Mouse (Mus musculus) heart, adult 2 months (tissue): ENCODE measurements around the gene Frmd8. TPM values are rescaled to one million over a fixed set of nuclear protein-coding genes. Genes with fewer than 3 reads are reported as not detected.
A peak's percentile ranks its signal among the peaks of the same experiment; 100 is the strongest.

Experiments used
- DNase-seq, 2 experiments: peaks; one replicate each; pipeline ENCODE4 v3.0.0; 2021
- H3K27ac ChIP-seq: fragments of 200-600 bp; 2 replicates; pipeline ENCODE4 v1.8.1; 2022
- H3K27me3 ChIP-seq: fragments of 200-500 bp; 2 replicates; pipeline ENCODE4 v1.6.1; 2012; ENCODE audit warnings: mild to moderate bottlenecking, low read length, inconsistent platforms, mixed read lengths; ENCODE audit not compliant: control insufficient read depth, insufficient read depth
- H3K36me3 ChIP-seq: fragments of 200-500 bp; 2 replicates; pipeline ENCODE4 v1.6.1; 2012; ENCODE audit warnings: low read length, inconsistent platforms; ENCODE audit not compliant: control insufficient read depth, insufficient read depth
- H3K4me1 ChIP-seq: fragments of 200-500 bp; 2 replicates; pipeline ENCODE4 v1.6.1; 2011; ENCODE audit warnings: low read length; ENCODE audit not compliant: control insufficient read depth, insufficient read depth
- H3K4me3 ChIP-seq: fragments of 200-600 bp; 2 replicates; pipeline ENCODE4 v1.8.1; 2022
- H3K79me2 ChIP-seq: fragments of 200-500 bp; replicated peaks from 2 replicates; pipeline ENCODE4 v1.6.1; 2012; ENCODE audit warnings: mild to moderate bottlenecking, inconsistent platforms, low read length, moderate library complexity, mixed read lengths; ENCODE audit not compliant: control insufficient read depth, insufficient read depth
- H3K9ac ChIP-seq: fragments of 200-500 bp; 2 replicates; pipeline ENCODE4 v1.6.1; 2012; ENCODE audit warnings: low read depth, mild to moderate bottlenecking, control low read depth, inconsistent platforms, low read length, mixed read lengths
- CTCF ChIP-seq: fragments of 200-600 bp; IDR thresholded peaks from 2 replicates; pipeline ENCODE4 v1.8.1; 2022; ENCODE audit warnings: antibody characterized with exemption, mild to moderate bottlenecking, moderate library complexity
- EP300 ChIP-seq: fragments of 200-500 bp; IDR thresholded peaks from 2 replicates; pipeline ENCODE4 v1.6.1; 2011; ENCODE audit warnings: low read depth, low read length, control low read depth; ENCODE audit not compliant: insufficient read depth
- POLR2A ChIP-seq: fragments of 200-500 bp; IDR thresholded peaks from 2 replicates; pipeline ENCODE4 v1.6.1; 2011; ENCODE audit warnings: mild to moderate bottlenecking, low read depth, low read length, control low read depth; ENCODE audit not compliant: insufficient read depth
- WGBS: fragments of 180-500 bp; shearing (Covaris S2); methylation state at CpG from one replicate; pipeline ENCODE4 v1.1.7; 2018; 5-methylcytosine and 5-hydroxymethylcytosine counted together
- intact Hi-C: fragments of 180-260 bp; cut with DNase I; formaldehyde crosslinking; loops from one replicate; pipeline ENCODE4 v1.15.1; 2025
- polyA plus RNA-seq: library from polyadenylated mRNA; depleted of rRNA; stranded (reverse); fragments of >200 nt; gene quantifications from 2 replicates; pipeline ENCODE4 v1.2.3, GENCODE M21; 2012; rRNA removed
- total RNA-seq, 2 experiments: library from RNA; stranded (reverse); gene quantifications; 2 replicates each; pipeline ENCODE4 v1.2.3; 2021

Gene Frmd8
- total and polyA plus RNA-seq, 3 experiments = 7.0 to 8.4 (median 7.7) TPM

DNA sequence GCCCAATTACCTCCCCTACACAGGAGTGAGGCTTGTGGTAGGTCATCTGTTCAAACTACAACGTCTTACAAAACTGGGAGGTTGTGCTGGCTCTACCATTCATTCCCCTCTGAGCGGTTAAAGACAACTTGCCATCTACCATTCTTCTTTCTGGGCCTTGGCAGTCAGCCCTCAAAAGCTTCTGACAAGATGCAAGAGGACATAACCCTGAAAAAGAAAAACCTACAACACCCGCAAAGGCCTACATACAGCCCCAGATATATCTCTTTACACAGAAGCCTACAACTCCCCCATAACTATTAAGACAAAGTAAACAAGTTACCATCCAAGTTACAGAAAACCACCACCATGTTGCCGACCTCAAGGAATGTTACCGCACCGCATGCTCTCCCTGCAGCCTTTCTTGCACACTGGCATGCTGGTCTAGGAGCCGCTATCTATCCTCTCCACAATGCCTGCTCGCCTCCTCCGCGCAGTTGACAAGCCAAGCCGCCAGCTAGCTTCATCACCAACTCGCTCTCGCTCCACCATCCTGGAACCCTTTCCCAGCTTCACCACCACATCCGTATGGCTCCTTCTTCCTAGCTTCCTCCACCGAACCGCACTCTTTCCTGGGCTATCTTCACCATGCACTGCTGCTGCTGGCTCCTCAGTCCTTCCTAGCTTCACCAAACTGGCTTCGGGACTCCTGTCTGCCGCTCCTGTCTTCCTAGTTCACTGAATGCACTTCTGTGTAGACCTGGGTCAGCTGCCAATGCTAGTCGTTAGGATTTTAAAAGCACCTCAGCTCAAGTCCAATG, 74.2 kb downstream of the Frmd8 start:
- TF ChIP-seq CTCF = no peak
- TF ChIP-seq EP300 = peak; percentile 65; the same call in 1 of the 2 replicates
- peak; percentile 86 for TF ChIP-seq POLR2A
- H3K4me3 ChIP-seq = peak overlapping the region; percentile 89
- H3K27ac ChIP-seq = peak overlapping the region; percentile 100
- H3K9ac ChIP-seq = peak overlapping the region; percentile 96
- peaks cover 34% of the 10 kb centered on the region for H3K36me3 ChIP-seq
- no peaks in the 10 kb centered on the region for H3K27me3 ChIP-seq
- intact Hi-C loops = no loop called here
- DNase-seq = peak; percentile 50 to 61
- H3K79me2 ChIP-seq = peaks cover 7% of the 10 kb centered on the region
- peaks cover 9% of the 10 kb centered on the region for H3K4me1 ChIP-seq
- WGBS = under 1% methylated on average over 19 of the region's 19 CpGs

DNA sequence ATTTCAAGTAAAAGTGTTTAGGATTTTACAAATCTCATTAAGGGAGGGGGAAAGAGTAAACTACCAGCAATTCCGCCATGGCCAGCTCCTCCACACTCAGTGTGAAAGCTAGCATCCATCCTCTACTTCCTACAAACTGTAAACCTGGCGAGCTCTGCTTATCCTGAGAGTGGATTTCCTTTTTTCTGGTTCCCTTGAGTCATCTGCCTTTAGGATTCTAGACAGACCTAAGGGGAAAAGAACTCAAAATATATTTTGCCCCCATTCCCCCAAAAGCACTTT, 74.8 kb downstream of the Frmd8 start:
- no peak for TF ChIP-seq CTCF
- TF ChIP-seq EP300 = no peak
- DNase-seq = no peak
- H3K4me1 ChIP-seq = peaks cover 8% of the 10 kb centered on the region
- H3K27ac ChIP-seq = peak overlapping the region; percentile 100
- intact Hi-C loops = no loop called here
- H3K79me2 ChIP-seq = peaks cover 7% of the 10 kb centered on the region
- H3K4me3 ChIP-seq = peak overlapping the region; percentile 89
- H3K36me3 ChIP-seq = peaks cover 39% of the 10 kb centered on the region
- H3K27me3 ChIP-seq = no peaks in the 10 kb centered on the region
- peak overlapping the region; percentile 96 for H3K9ac ChIP-seq
- WGBS = 0% methylated on average over 2 of the region's 2 CpGs

Other genes starting within 250 kb of the Frmd8 start
- gene Rela, start 237.8 kb downstream of the Frmd8 start, total RNA-seq = 10 to 100 TPM; 26.8 to 32.5 TPM
- gene Rela, start 237.8 kb downstream of the Frmd8 start, polyA plus RNA-seq = 39.8 and 57.2 TPM in 2 replicates
- gene Sipa1, start 211.6 kb downstream of the Frmd8 start, total RNA-seq = 10 to 100 TPM; 19.9 to 23.5 TPM
- gene Sipa1, start 211.6 kb downstream of the Frmd8 start, polyA plus RNA-seq = 37.7 and 39.9 TPM in 2 replicates
- gene Map3k11, start 186.5 kb downstream of the Frmd8 start, total RNA-seq = 10 to 100 TPM; 20.8 to 23.2 TPM
- 31.5 and 31.9 TPM in 2 replicates for gene Map3k11, start 186.5 kb downstream of the Frmd8 start, polyA plus RNA-seq
- 10 to 100 TPM; 17.5 to 18.6 TPM for gene Pcnx3, start 186.4 kb downstream of the Frmd8 start, total RNA-seq
- 33.6 and 40.1 TPM in 2 replicates for gene Pcnx3, start 186.4 kb downstream of the Frmd8 start, polyA plus RNA-seq
- gene Kcnk7, start 170.9 kb downstream of the Frmd8 start, total RNA-seq = not detected
- not detected in 2 replicates for gene Kcnk7, start 170.9 kb downstream of the Frmd8 start, polyA plus RNA-seq
- 100 to 1,000 TPM; 128 to 137 TPM for gene Ehbp1l1, start 149.0 kb downstream of the Frmd8 start, total RNA-seq
- 100 and 121 TPM in 2 replicates for gene Ehbp1l1, start 149.0 kb downstream of the Frmd8 start, polyA plus RNA-seq
- gene Fam89b, start 145.6 kb downstream of the Frmd8 start, total RNA-seq = 10 to 100 TPM; 24.2 to 26.3 TPM
- gene Fam89b, start 145.6 kb downstream of the Frmd8 start, polyA plus RNA-seq = 75.7 and 80.7 TPM in 2 replicates
- 10 to 100 TPM; 30.7 to 34.2 TPM for gene Ltbp3, start 134.4 kb downstream of the Frmd8 start, total RNA-seq
- 61.3 and 61.5 TPM in 2 replicates for gene Ltbp3, start 134.4 kb downstream of the Frmd8 start, polyA plus RNA-seq
- 10 to 100 TPM; 57.2 to 70.0 TPM for gene Scyl1, start 103.9 kb downstream of the Frmd8 start, total RNA-seq
- gene Scyl1, start 103.9 kb downstream of the Frmd8 start, polyA plus RNA-seq = 95.6 and 113 TPM in 2 replicates
- 1 to 10 TPM; 2.8 TPM for gene Slc25a45, start 2.5 kb upstream of the Frmd8 start, total RNA-seq
- gene Slc25a45, start 2.5 kb upstream of the Frmd8 start, polyA plus RNA-seq = 7.9 and 8.2 TPM in 2 replicates
- gene Tigd3, start 18.9 kb upstream of the Frmd8 start, total RNA-seq = under 1 TPM; 0.14 to 0.47 TPM
- 0.25 and 0.67 TPM in 2 replicates for gene Tigd3, start 18.9 kb upstream of the Frmd8 start, polyA plus RNA-seq
- gene Dpf2, start 37.7 kb upstream of the Frmd8 start, total RNA-seq = 10 to 100 TPM; 82.3 to 83.5 TPM
- gene Dpf2, start 37.7 kb upstream of the Frmd8 start, polyA plus RNA-seq = 71.8 and 104 TPM in 2 replicates
- 1 to 10 TPM; 8.0 to 8.4 TPM for gene Cdc42ep2, start 49.5 kb upstream of the Frmd8 start, total RNA-seq
- 11.7 and 19.0 TPM in 2 replicates for gene Cdc42ep2, start 49.5 kb upstream of the Frmd8 start, polyA plus RNA-seq
- 10 to 100 TPM in 1 of 2 experiments, 1 to 10 TPM in 1; 8.6 to 10.9 TPM for gene Pola2, start 88.9 kb upstream of the Frmd8 start, total RNA-seq
- gene Pola2, start 88.9 kb upstream of the Frmd8 start, polyA plus RNA-seq = 27.9 and 38.7 TPM in 2 replicates
- gene Slc22a20, start 110.9 kb upstream of the Frmd8 start, total RNA-seq = not detected
- gene Slc22a20, start 110.9 kb upstream of the Frmd8 start, polyA plus RNA-seq = not detected in 2 replicates
- 10 to 100 TPM; 26.4 to 26.8 TPM for gene Capn1, start 140.6 kb upstream of the Frmd8 start, total RNA-seq
- gene Capn1, start 140.6 kb upstream of the Frmd8 start, polyA plus RNA-seq = 21.5 and 26.2 TPM in 2 replicates
- 10 to 100 TPM; 21.3 to 24.2 TPM for gene Syvn1, start 171.3 kb upstream of the Frmd8 start, total RNA-seq
- gene Syvn1, start 171.3 kb upstream of the Frmd8 start, polyA plus RNA-seq = 17.1 and 23.1 TPM in 2 replicates
- 10 to 100 TPM; 37.1 to 39.0 TPM for gene Mrpl49, start 182.5 kb upstream of the Frmd8 start, total RNA-seq
- gene Mrpl49, start 182.5 kb upstream of the Frmd8 start, polyA plus RNA-seq = 23.5 and 33.0 TPM in 2 replicates
- gene Fau, start 182.6 kb upstream of the Frmd8 start, total RNA-seq = 100 to 1,000 TPM; 550 to 636 TPM
- gene Fau, start 182.6 kb upstream of the Frmd8 start, polyA plus RNA-seq = 265 and 386 TPM in 2 replicates
- gene Znhit2, start 185.9 kb upstream of the Frmd8 start, total RNA-seq = 10 to 100 TPM in 1 of 2 experiments, 1 to 10 TPM in 1; 9.9 to 13.4 TPM
- 12.3 and 14.4 TPM in 2 replicates for gene Znhit2, start 185.9 kb upstream of the Frmd8 start, polyA plus RNA-seq
- 1 to 10 TPM; 2.7 to 3.7 TPM for gene Tm7sf2, start 193.1 kb upstream of the Frmd8 start, total RNA-seq
- gene Tm7sf2, start 193.1 kb upstream of the Frmd8 start, polyA plus RNA-seq = 9.3 and 11.9 TPM in 2 replicates
- 10 to 100 TPM; 19.1 to 22.0 TPM for gene Vps51, start 202.0 kb upstream of the Frmd8 start, total RNA-seq
- 35.1 and 39.0 TPM in 2 replicates for gene Vps51, start 202.0 kb upstream of the Frmd8 start, polyA plus RNA-seq
- not detected for gene Tmem262, start 204.8 kb upstream of the Frmd8 start, total RNA-seq
- gene Tmem262, start 204.8 kb upstream of the Frmd8 start, polyA plus RNA-seq = not detected in 2 replicates
- gene Gm28374, start 207.0 kb upstream of the Frmd8 start, total RNA-seq = not detected
- not detected in 2 replicates for gene Gm28374, start 207.0 kb upstream of the Frmd8 start, polyA plus RNA-seq
- gene Zfpl1, start 209.7 kb upstream of the Frmd8 start, total RNA-seq = 10 to 100 TPM; 13.8 to 15.6 TPM
- gene Zfpl1, start 209.7 kb upstream of the Frmd8 start, polyA plus RNA-seq = 47.5 and 50.7 TPM in 2 replicates
- not detected for gene Cdca5, start 209.7 kb upstream of the Frmd8 start, total RNA-seq
- gene Cdca5, start 209.7 kb upstream of the Frmd8 start, polyA plus RNA-seq = 0.09 and 0.27 TPM in 2 replicates
- not detected for gene AC131692.1, start 219.1 kb upstream of the Frmd8 start, total RNA-seq
- not detected in 2 replicates for gene AC131692.1, start 219.1 kb upstream of the Frmd8 start, polyA plus RNA-seq
- not detected for gene Naaladl1, start 230.5 kb upstream of the Frmd8 start, total RNA-seq
- not detected in 2 replicates for gene Naaladl1, start 230.5 kb upstream of the Frmd8 start, polyA plus RNA-seq
- 10 to 100 TPM in 1 of 2 experiments, 1 to 10 TPM in 1; 8.7 to 10.3 TPM for gene Sac3d1, start 243.4 kb upstream of the Frmd8 start, total RNA-seq
- 13.1 and 15.4 TPM in 2 replicates for gene Sac3d1, start 243.4 kb upstream of the Frmd8 start, polyA plus RNA-seq